Mouse (Mus musculus) intestine, embryonic 15.5 days (tissue): ENCODE data around the gene Fam69b. TPM values are rescaled to one million over a fixed set of nuclear protein-coding genes. Genes with fewer than 3 reads are reported as not detected.
"Not testable (repeated sequence)": the region's sequence is repeated elsewhere in the genome, so short reads cannot be mapped to it uniquely, and the experiment has no call there.

ENCODE experiments used
- ATAC-seq: fragments of 200-750 bp; cut with Nextera tagmentation; 2 replicates; pipeline ENCODE4 v1.8.0; 2017; ENCODE audit warnings: moderate TSS enrichment, moderate library complexity
- H3K27ac ChIP-seq: fragments of 300-500 bp; sonication (generic); 2 replicates; pipeline ENCODE4 v1.5.1; 2015; ENCODE audit warnings: mild to moderate bottlenecking, inconsistent platforms
- H3K27me3 ChIP-seq: fragments of 300-500 bp; sonication (generic); replicated peaks from 2 replicates; pipeline ENCODE4 v1.6.1; 2015; ENCODE audit warnings: inconsistent platforms
- H3K36me3 ChIP-seq: fragments of 300-500 bp; sonication (generic); 2 replicates; pipeline ENCODE4 v1.6.1; 2015; ENCODE audit warnings: inconsistent platforms
- H3K4me1 ChIP-seq: fragments of 300-500 bp; sonication (generic); replicated peaks from 2 replicates; pipeline ENCODE4 v1.6.1; 2015; ENCODE audit warnings: inconsistent platforms
- H3K4me2 ChIP-seq: fragments of 300-500 bp; sonication (generic); replicated peaks from 2 replicates; pipeline ENCODE4 v1.6.1; 2015; ENCODE audit warnings: mild to moderate bottlenecking, inconsistent platforms
- H3K4me3 ChIP-seq: fragments of 300-500 bp; sonication (generic); replicated peaks from 2 replicates; pipeline ENCODE4 v1.5.1; 2015; ENCODE audit warnings: inconsistent platforms
- H3K9ac ChIP-seq: fragments of 300-500 bp; sonication (generic); 2 replicates; pipeline ENCODE4 v1.6.1; 2015; ENCODE audit warnings: inconsistent platforms
- H3K9me3 ChIP-seq: fragments of 300-500 bp; sonication (generic); 2 replicates; pipeline ENCODE4 v1.6.1; 2016; ENCODE audit warnings: inconsistent platforms
- WGBS: fragments of 180-500 bp; shearing (Covaris S2); methylation state at CpG from one replicate; pipeline ENCODE4 v1.1.7; 2015; 5-methylcytosine and 5-hydroxymethylcytosine counted together
- polyA plus RNA-seq: library from polyadenylated mRNA; unstranded; fragments of >200 nt; fragmentation: Nextera tagmentation; extraction: Ambion mirVana; gene quantifications from 2 replicates; pipeline ENCODE4 v1.2.1, GENCODE M21; 2015

Fam69b gene
- polyA plus RNA-seq, 1 experiment from 2014 or later: 31.1 TPM

- Histone ChIP-seq H3K27me3 (no peaks in the 10 kb centered on the region), H3K9me3 (no peaks in the 10 kb centered on the region), H3K36me3 (no peaks in the 10 kb centered on the region), H3K27ac (no peak overlapping the region), H3K4me3 (no peak overlapping the region), H3K4me1 (no peaks in the 10 kb centered on the region), H3K4me2 (no peak overlapping the region), H3K9ac (no peak overlapping the region)
- ATAC-seq: peak; percentile 92
- 13% methylated on average over 3 of the region's 3 CpGs for WGBS
Measured at GRCm38 (mm10) chr2:26646643-26647293, 18.5 kb downstream of the Fam69b start.

DNA sequence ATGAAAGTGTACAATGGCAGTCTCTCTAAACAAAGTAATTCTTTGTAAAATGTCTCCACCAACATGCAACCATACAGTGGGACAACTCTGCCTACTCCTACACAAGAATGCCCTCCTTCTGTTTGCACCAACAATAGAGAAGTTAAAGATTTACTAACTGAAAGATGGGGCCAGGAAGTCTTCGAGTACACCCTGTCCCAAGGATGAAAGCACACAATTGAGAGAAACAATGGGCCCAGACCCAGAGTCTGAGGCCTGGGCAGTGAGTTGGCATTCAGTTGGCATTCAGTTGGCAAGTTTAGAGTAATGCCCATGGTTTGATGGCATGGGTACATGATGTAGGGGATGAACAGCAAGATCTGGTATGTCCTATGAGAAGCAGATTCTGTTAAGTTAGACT is 26.4 kb downstream of the Fam69b start:
- Histone ChIP-seq H3K27me3 (no peaks in the 10 kb centered on the region), H3K4me3 (no peak overlapping the region)
- 38% methylated on average over 1 of the region's 1 CpGs for WGBS

GRCm38 (mm10) chr2:26657426-26657825 is 29.2 kb downstream of the Fam69b start:
- no peak for ATAC-seq
- no peak overlapping the region for H3K27ac ChIP-seq
- 81% methylated on average over 2 of the region's 2 CpGs for WGBS

More for the DNA sequence above, 26.4 kb downstream of the Fam69b start:
- no peak for ATAC-seq
- H3K4me2 ChIP-seq: no peak overlapping the region
- H3K4me1 ChIP-seq: no peaks in the 10 kb centered on the region
- no peak overlapping the region for H3K27ac ChIP-seq
- H3K9me3 ChIP-seq: no peaks in the 10 kb centered on the region
- no peak overlapping the region for H3K9ac ChIP-seq
- H3K36me3 ChIP-seq: no peaks in the 10 kb centered on the region

DNA sequence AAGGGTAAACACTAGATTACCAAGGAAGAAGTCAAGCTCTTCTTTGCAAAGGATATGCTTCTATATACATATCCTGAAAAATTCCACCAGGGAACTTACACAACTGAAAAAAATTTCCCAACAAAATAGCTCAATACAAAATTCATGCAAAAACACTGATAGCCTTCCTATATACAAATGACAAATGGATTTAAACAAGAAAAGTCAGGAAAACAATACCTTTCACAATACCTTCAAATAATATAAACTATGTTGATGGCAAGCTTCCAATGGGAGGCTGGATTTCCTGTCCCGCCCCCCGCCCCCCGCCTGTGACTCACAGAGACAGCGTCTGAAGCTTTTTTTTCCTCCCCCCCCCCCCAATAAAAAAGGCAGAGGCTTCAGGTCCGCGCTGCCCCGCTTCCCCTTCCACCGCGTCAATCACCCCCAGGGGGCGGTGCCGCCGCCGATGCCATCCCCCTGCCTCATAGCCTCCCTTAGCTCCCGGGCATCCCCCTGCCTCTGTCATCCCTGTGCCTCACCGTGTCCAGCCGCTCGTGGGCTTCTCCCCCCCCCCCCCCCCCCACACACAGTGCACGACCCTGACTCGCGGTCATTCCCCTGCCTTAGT is 33.0 kb downstream of the Fam69b start:
- H3K9ac ChIP-seq: peak overlapping the region; percentile 13; the same call in 1 of the 2 replicates
- no peaks in the 10 kb centered on the region for H3K36me3 ChIP-seq
- no peaks in the 10 kb centered on the region for H3K4me1 ChIP-seq
- H3K4me2 ChIP-seq: peak overlapping the region; percentile 67
- no peaks in the 10 kb centered on the region for H3K27me3 ChIP-seq
- no peaks in the 10 kb centered on the region for H3K9me3 ChIP-seq
- no peak for ATAC-seq
- H3K27ac ChIP-seq: no peak overlapping the region
- H3K4me3 ChIP-seq: peak overlapping the region; percentile 29
- WGBS: 2% methylated on average over 19 of the region's 20 CpGs

More at GRCm38 (mm10) chr2:26657426-26657825, 29.2 kb downstream of the Fam69b start:
- Histone ChIP-seq H3K27me3 (no peaks in the 10 kb centered on the region), H3K4me1 (no peaks in the 10 kb centered on the region), H3K4me2 (no peak overlapping the region), H3K9me3 (no peaks in the 10 kb centered on the region), H3K9ac (no peak overlapping the region), H3K4me3 (no peak overlapping the region), H3K36me3 (no peaks in the 10 kb centered on the region)

- 43% methylated on average over 29 of the region's 29 CpGs for whole genome bisulfite sequencing
- no peaks in the 10 kb centered on the region for H3K36me3 ChIP-seq
- no peaks in the 10 kb centered on the region for H3K27me3 ChIP-seq
- H3K4me2 ChIP-seq: peak overlapping the region; percentile 67
- no peak overlapping the region for H3K27ac ChIP-seq
- no peaks in the 10 kb centered on the region for H3K4me1 ChIP-seq
- ATAC-seq: no peak
- peak overlapping the region; percentile 29 for H3K4me3 ChIP-seq
- no peaks in the 10 kb centered on the region for H3K9me3 ChIP-seq
- H3K9ac ChIP-seq: no peak overlapping the region
Measured at GRCm38 (mm10) chr2:26661768-26662508, 33.7 kb downstream of the Fam69b start.

DNA sequence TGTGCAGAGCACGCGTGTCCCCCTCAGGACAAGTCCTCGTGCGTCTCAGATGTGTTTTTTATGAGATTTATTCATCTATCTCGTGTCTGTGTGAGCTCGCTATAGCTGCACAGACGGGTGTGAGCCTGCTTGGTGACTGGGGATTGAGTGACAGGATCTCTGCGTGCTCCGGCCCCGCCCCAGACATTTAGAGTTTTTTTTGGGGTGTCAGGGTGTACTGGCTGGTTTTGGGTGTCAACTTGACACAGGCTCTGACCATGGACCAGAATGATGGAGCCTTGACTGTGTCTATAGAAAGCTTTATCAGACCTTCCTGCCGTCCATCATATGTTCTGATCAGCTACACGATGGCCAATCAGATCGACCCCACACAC is 34.2 kb downstream of the Fam69b start:
- no peak overlapping the region for H3K27ac ChIP-seq
- no peak for ATAC-seq
- no peaks in the 10 kb centered on the region for H3K27me3 ChIP-seq
- no peaks in the 10 kb centered on the region for H3K4me1 ChIP-seq
- no peak overlapping the region for H3K4me3 ChIP-seq
- H3K9ac ChIP-seq: no peak overlapping the region
- H3K36me3 ChIP-seq: no peaks in the 10 kb centered on the region
- WGBS: 79% methylated on average over 13 of the region's 13 CpGs
- no peaks in the 10 kb centered on the region for H3K9me3 ChIP-seq
- H3K4me2 ChIP-seq: 0 out of 2 replicates have a peak overlapping the region, but pooled peaks have one; percentile 67

- no peak overlapping the region for H3K4me3 ChIP-seq
- no peak for ATAC-seq
- H3K4me1 ChIP-seq: no peaks in the 10 kb centered on the region
- H3K27ac ChIP-seq: no peak overlapping the region
- H3K4me2 ChIP-seq: no peak overlapping the region
- H3K36me3 ChIP-seq: no peaks in the 10 kb centered on the region
- H3K9me3 ChIP-seq: no peaks in the 10 kb centered on the region
- WGBS: 72% methylated on average over 10 of the region's 10 CpGs
- no peaks in the 10 kb centered on the region for H3K27me3 ChIP-seq
- no peak overlapping the region for H3K9ac ChIP-seq
Measured at GRCm38 (mm10) chr2:26663112-26663511, 34.9 kb downstream of the Fam69b start.

DNA sequence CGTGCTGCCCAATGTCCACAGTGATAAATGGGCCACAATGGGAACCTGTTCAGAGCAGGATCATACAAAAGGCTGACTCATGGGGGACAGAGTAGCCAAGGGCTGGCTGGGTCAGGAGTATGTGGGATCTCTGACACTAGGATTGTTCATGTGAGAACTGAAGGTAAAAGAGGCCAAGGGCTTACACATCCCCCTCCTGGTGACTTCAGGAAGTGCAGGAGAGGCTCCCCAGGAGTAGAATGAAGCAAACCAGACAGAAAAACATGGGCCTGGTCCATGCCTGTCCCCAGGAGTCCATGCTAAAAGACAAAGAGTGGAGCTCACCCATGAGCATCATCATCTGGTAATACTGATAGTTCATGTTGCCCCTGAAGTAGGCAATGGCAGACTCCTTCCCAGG is 35.3 kb downstream of the Fam69b start:
- H3K27ac ChIP-seq, ATAC-seq, H3K4me2 ChIP-seq, H3K9me3 ChIP-seq, H3K4me1 ChIP-seq, H3K9ac ChIP-seq, H3K4me3 ChIP-seq, H3K27me3 ChIP-seq, H3K36me3 ChIP-seq: not testable (repeated sequence)
- WGBS: 78% methylated on average over 1 of the region's 1 CpGs

- Histone ChIP-seq H3K9ac (no peak overlapping the region), H3K4me1 (no peaks in the 10 kb centered on the region), H3K27me3 (no peaks in the 10 kb centered on the region), H3K4me2 (no peak overlapping the region), H3K9me3 (no peaks in the 10 kb centered on the region), H3K27ac (no peak overlapping the region), H3K4me3 (no peak overlapping the region), H3K36me3 (no peaks in the 10 kb centered on the region)
- no peak for ATAC-seq
Measured at GRCm38 (mm10) chr2:26668746-26669145, 40.5 kb downstream of the Fam69b start.

DNA sequence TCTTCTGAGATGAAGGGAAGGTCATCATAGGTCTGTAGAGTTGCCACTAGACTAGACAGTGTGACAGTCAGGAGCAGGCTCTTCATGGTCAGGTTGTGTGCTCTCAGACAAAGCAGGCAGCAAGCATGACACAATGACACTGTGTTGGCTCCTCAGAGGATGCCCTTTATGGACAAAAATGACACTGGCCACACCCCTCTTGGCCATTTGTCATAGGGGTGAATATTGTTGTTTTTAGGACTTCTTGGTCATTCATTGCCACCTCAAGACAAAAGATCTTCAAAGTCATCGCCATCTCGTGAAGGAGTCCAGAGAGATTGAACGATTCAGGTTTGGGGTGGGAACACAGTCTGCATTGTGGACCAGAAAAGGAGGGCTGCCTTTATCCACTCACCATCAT is 42.9 kb downstream of the Fam69b start, which contains the start of gene Lcn4:
Gene Lcn4 (minus strand): TSS at position 101 of the 400 bp plus-strand sequence.
- Histone ChIP-seq H3K4me2 (no peak within 1 kb of the TSS), H3K9ac (no peak within 1 kb of the TSS), H3K4me3 (no peak within 1 kb of the TSS), H3K27ac (no peak within 1 kb of the TSS), H3K4me1 (no peaks in the 10 kb centered on the region), H3K27me3 (no peaks in the 10 kb centered on the region), H3K9me3 (no peaks in the 10 kb centered on the region), H3K36me3 (no peaks in the 10 kb centered on the region)
- ATAC-seq: no peak
- 94% methylated on average over 3 of the region's 3 CpGs for WGBS
